Mouse (Mus musculus): ENCODE results near the gene Ccdc74a. TPM values are rescaled to one million over a fixed set of nuclear protein-coding genes. Genes with fewer than 3 reads are reported as not detected.

Ccdc74a gene
- polyA plus RNA-seq, 1 experiment from 2014 or later: 8.2 TPM

DNA sequence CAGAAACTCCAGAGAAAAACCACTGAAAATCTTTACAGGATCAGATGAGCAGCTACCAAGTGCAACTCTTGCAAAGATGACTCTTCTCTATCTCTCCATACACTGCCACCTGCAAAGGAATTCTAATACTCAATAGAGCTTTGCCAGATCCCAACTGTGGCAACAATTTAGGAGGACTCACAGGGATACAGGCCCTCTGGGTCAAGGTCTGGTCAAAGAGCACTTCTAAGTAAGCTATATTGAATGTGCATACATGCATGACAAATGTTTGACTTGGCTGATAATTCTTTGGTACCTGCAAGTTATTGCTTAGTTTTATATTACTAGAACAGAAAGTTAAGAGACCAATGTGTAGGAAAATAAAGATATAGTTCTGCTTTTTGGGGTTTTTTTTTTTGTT is 19.3 kb downstream of the Ccdc74a start:
- H3K4me1 ChIP-seq (replicated peaks): no peaks in the 10 kb centered on the region
- H3K4me2 ChIP-seq: no peak overlapping the region
- H3K27ac ChIP-seq: no peak overlapping the region
- peaks cover 89% of the 10 kb centered on the region for H3K36me3 ChIP-seq
- H3K9ac ChIP-seq (replicated peaks): no peak overlapping the region
- H3K4me3 ChIP-seq (replicated peaks): no peak overlapping the region
- H3K9me3 ChIP-seq: no peaks in the 10 kb centered on the region
- H3K27me3 ChIP-seq: no peaks in the 10 kb centered on the region
- no peak for ATAC-seq (ENCODE audit: insufficient number of reproducible peaks, insufficient read depth, low FRiP score, low TSS enrichment, low read depth)

DNA sequence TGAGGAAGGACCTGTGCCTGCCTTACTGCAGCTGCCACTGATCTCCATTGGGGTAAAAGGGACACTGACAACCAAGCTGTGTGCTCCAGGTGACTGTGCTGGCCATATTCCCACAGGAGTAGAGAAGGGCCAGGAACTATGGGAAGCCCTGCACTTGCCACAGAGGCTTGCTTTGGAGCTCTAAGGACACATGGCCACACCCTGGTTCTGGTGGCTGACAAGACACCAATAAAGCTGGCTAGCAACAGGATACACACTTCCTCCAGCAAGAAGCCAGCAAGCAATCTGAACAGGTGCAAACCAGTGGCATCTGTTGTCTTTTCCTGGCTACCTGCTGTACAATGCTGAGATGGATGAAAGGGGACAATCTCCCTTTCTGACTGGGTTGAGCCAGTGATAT is 23.6 kb downstream of the Ccdc74a start:
- H3K36me3 ChIP-seq: peaks cover 92% of the 10 kb centered on the region
- H3K4me2 ChIP-seq: no peak overlapping the region

DNA sequence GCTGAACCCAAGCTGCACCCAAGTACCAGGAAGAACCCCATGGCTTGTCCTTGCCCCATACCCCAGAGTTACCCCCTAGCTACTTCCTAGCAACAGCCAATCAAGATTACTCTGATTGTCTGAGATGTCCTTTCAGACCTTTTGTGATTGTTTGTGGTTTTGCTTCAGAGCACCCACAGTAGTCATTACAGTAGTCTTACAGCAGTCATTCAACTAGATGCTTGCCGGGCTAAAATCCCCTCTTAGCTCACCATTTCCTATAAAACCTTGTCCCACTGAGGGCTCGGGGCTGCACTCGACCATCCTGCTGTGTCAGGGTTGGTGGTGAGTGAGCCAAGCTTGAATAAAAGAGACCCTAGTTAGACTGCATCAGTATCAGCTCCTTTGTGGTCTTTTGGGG is 48.6 kb downstream of the Ccdc74a start:
- Histone ChIP-seq H3K9me3 (no peaks in the 10 kb centered on the region), H3K9ac (replicated peaks) (no peak overlapping the region), H3K4me1 (replicated peaks) (no peaks in the 10 kb centered on the region), H3K27me3 (no peaks in the 10 kb centered on the region), H3K4me2 (no peak overlapping the region), H3K36me3 (peaks cover 57% of the 10 kb centered on the region), H3K27ac (no peak overlapping the region), H3K4me3 (replicated peaks) (no peak overlapping the region)
- WGBS: 90% methylated on average over 3 of the region's 3 CpGs
- ATAC-seq (ENCODE audit: insufficient number of reproducible peaks, insufficient read depth, low FRiP score, low TSS enrichment, low read depth): no peak

More for the DNA sequence above, 23.6 kb downstream of the Ccdc74a start:
- Histone ChIP-seq H3K9me3 (no peaks in the 10 kb centered on the region), H3K4me1 (replicated peaks) (no peaks in the 10 kb centered on the region), H3K4me3 (replicated peaks) (no peak overlapping the region), H3K9ac (replicated peaks) (no peak overlapping the region), H3K27me3 (no peaks in the 10 kb centered on the region), H3K27ac (no peak overlapping the region)
- no peak for ATAC-seq (ENCODE audit: insufficient number of reproducible peaks, insufficient read depth, low FRiP score, low TSS enrichment, low read depth)

Other genes starting within 250 kb of the Ccdc74a start
- 13.0 and 14.0 TPM in 2 replicates for gene Snap29, start 240.5 kb upstream of the Ccdc74a start, polyA plus RNA-seq (2016; fragmentation: Nextera tagmentation; extraction: Ambion mirVana)
- 44.8 and 50.2 TPM in 2 replicates for gene Pi4ka, start 240.2 kb upstream of the Ccdc74a start, polyA plus RNA-seq (2016; fragmentation: Nextera tagmentation; extraction: Ambion mirVana)
- 88.9 and 92.2 TPM in 2 replicates for gene Crkl, start 194.5 kb upstream of the Ccdc74a start, polyA plus RNA-seq (2016; fragmentation: Nextera tagmentation; extraction: Ambion mirVana)
- 0.45 and 0.55 TPM in 2 replicates for gene Aifm3, start 156.9 kb upstream of the Ccdc74a start, polyA plus RNA-seq (2016; fragmentation: Nextera tagmentation; extraction: Ambion mirVana)
- gene Lztr1, start 137.8 kb upstream of the Ccdc74a start, polyA plus RNA-seq (2016; fragmentation: Nextera tagmentation; extraction: Ambion mirVana): 104 and 111 TPM in 2 replicates
- 72.0 and 75.6 TPM in 2 replicates for gene Thap7, start 115.3 kb upstream of the Ccdc74a start, polyA plus RNA-seq (2016; fragmentation: Nextera tagmentation; extraction: Ambion mirVana)
- not detected in 2 replicates for gene Lrrc74b, start 85.2 kb upstream of the Ccdc74a start, polyA plus RNA-seq (2016; fragmentation: Nextera tagmentation; extraction: Ambion mirVana)
- gene P2rx6, start 84.6 kb upstream of the Ccdc74a start, polyA plus RNA-seq (2016; fragmentation: Nextera tagmentation; extraction: Ambion mirVana): 0.26 and 0.33 TPM in 2 replicates
- gene Slc7a4, start 63.3 kb upstream of the Ccdc74a start, polyA plus RNA-seq (2016; fragmentation: Nextera tagmentation; extraction: Ambion mirVana): 2.7 and 2.9 TPM in 2 replicates
- gene Smpd4, start 27.1 kb upstream of the Ccdc74a start, polyA plus RNA-seq (2016; fragmentation: Nextera tagmentation; extraction: Ambion mirVana): 50.6 and 52.1 TPM in 2 replicates
- gene Med15, start 86.4 kb downstream of the Ccdc74a start, polyA plus RNA-seq (2016; fragmentation: Nextera tagmentation; extraction: Ambion mirVana): 43.2 and 44.2 TPM in 2 replicates
- 87.7 and 88.5 TPM in 2 replicates for gene Klhl22, start 113.1 kb downstream of the Ccdc74a start, polyA plus RNA-seq (2016; fragmentation: Nextera tagmentation; extraction: Ambion mirVana)
- gene Scarf2, start 150.8 kb downstream of the Ccdc74a start, polyA plus RNA-seq (2016; fragmentation: Nextera tagmentation; extraction: Ambion mirVana): 41.0 and 46.3 TPM in 2 replicates
- gene B830017H08Rik, start 186.7 kb downstream of the Ccdc74a start, polyA plus RNA-seq (2016; fragmentation: Nextera tagmentation; extraction: Ambion mirVana): 0.27 and 0.56 TPM in 2 replicates
- 2.9 and 3.6 TPM in 2 replicates for gene Car15, start 191.9 kb downstream of the Ccdc74a start, polyA plus RNA-seq (2016; fragmentation: Nextera tagmentation; extraction: Ambion mirVana)
- 0.31 and 0.36 TPM in 2 replicates for gene Gm20518, start 245.2 kb downstream of the Ccdc74a start, polyA plus RNA-seq (2016; fragmentation: Nextera tagmentation; extraction: Ambion mirVana)
- not detected in 2 replicates for gene Tssk1, start 247.8 kb downstream of the Ccdc74a start, polyA plus RNA-seq (2016; fragmentation: Nextera tagmentation; extraction: Ambion mirVana)